Mouse (Mus musculus): ENCODE measurements around the gene 1700029I15Rik. TPM values are rescaled to one million over a fixed set of nuclear protein-coding genes. Genes with fewer than 3 reads are reported as not detected.
A peak's percentile ranks its signal among the peaks of the same experiment; 100 is the strongest.

Gene 1700029I15Rik
- total RNA-seq, 2 experiments from 2014 or later = 5.3 TPM

GRCm38 (mm10) chr2:92400682-92401081, 18.3 kb downstream of the 1700029I15Rik start:
- Histone ChIP-seq H3K4me3 (peak overlapping the region; percentile 77), H3K27ac (peak overlapping the region; percentile 98)
- DNase-seq (ENCODE audit: extremely low spot score in 1 of 2, low spot score in 2 of 2) = no peak
- intact Hi-C loops (cut with DNase I) = no loop called here
- TF ChIP-seq CTCF (IDR thresholded peaks at IDR 0.05) = no peak

GRCm38 (mm10) chr2:92401091-92401561, 18.8 kb downstream of the 1700029I15Rik start, which contains the start of gene Mapk8ip1:
TSS of gene Mapk8ip1 (minus strand) at chr2:92401263.
- Histone ChIP-seq H3K27ac (peak within 1 kb of the TSS; percentile 98), H3K4me3 (peak within 1 kb of the TSS; percentile 77)
- TF ChIP-seq CTCF (IDR thresholded peaks at IDR 0.05) = no peak
- intact Hi-C loops (cut with DNase I) = no loop called here
- DNase-seq (ENCODE audit: extremely low spot score in 1 of 2, low spot score in 2 of 2) = no peak

GRCm38 (mm10) chr2:92402591-92403326, 20.4 kb downstream of the 1700029I15Rik start:
- peak overlapping the region; percentile 87 for H3K27ac ChIP-seq
- TF ChIP-seq CTCF (IDR thresholded peaks at IDR 0.05) = no peak
- no peak for DNase-seq (ENCODE audit: extremely low spot score in 1 of 2, low spot score in 2 of 2)
- intact Hi-C loops (cut with DNase I) = no loop called here
- H3K4me3 ChIP-seq = no peak overlapping the region

- no peak for DNase-seq (ENCODE audit: extremely low spot score in 1 of 2, low spot score in 2 of 2)
- Histone ChIP-seq H3K27ac (peak overlapping the region; percentile 80), H3K4me3 (no peak overlapping the region)
- no peak for TF ChIP-seq CTCF (IDR thresholded peaks at IDR 0.05)
- intact Hi-C loops (cut with DNase I) = no loop called here
Observed at GRCm38 (mm10) chr2:92403776-92404319, 21.5 kb downstream of the 1700029I15Rik start.

GRCm38 (mm10) chr2:92404737-92405136, 22.4 kb downstream of the 1700029I15Rik start:
- Histone ChIP-seq H3K4me3 (no peak overlapping the region), H3K27ac (peak overlapping the region; percentile 28)
- intact Hi-C loops (cut with DNase I) = no loop called here
- no peak for DNase-seq (ENCODE audit: extremely low spot score in 1 of 2, low spot score in 2 of 2)
- no peak for TF ChIP-seq CTCF (IDR thresholded peaks at IDR 0.05)

GRCm38 (mm10) chr2:92405687-92406086, 23.3 kb downstream of the 1700029I15Rik start:
- Histone ChIP-seq H3K27ac (peak overlapping the region; percentile 24; the same call in 1 of the 2 replicates), H3K4me3 (no peak overlapping the region)
- intact Hi-C loops (cut with DNase I) = no loop called here
- TF ChIP-seq CTCF (IDR thresholded peaks at IDR 0.05) = no peak
- no peak for DNase-seq (ENCODE audit: extremely low spot score in 1 of 2, low spot score in 2 of 2)

GRCm38 (mm10) chr2:92408309-92409045, 26.1 kb downstream of the 1700029I15Rik start:
- DNase-seq (ENCODE audit: extremely low spot score in 1 of 2, low spot score in 2 of 2) = no peak
- H3K4me3 ChIP-seq = no peak overlapping the region
- intact Hi-C loops (cut with DNase I) = no loop called here
- peak overlapping the region; percentile 36 for H3K27ac ChIP-seq
- TF ChIP-seq CTCF (IDR thresholded peaks at IDR 0.05) = no peak

- Histone ChIP-seq H3K4me3 (no peak overlapping the region), H3K27ac (peak overlapping the region; percentile 69)
- no peak for DNase-seq (ENCODE audit: extremely low spot score in 1 of 2, low spot score in 2 of 2)
- intact Hi-C loops (cut with DNase I) = no loop called here
- TF ChIP-seq CTCF (IDR thresholded peaks at IDR 0.05) = no peak
Observed at GRCm38 (mm10) chr2:92411705-92412104, 29.4 kb downstream of the 1700029I15Rik start.

- no peak overlapping the region for H3K4me3 ChIP-seq
- no peak for DNase-seq (ENCODE audit: extremely low spot score in 1 of 2, low spot score in 2 of 2)
- H3K27ac ChIP-seq = no peak overlapping the region
- TF ChIP-seq CTCF (IDR thresholded peaks at IDR 0.05) = no peak
- intact Hi-C loops (cut with DNase I) = no loop called here
Observed at GRCm38 (mm10) chr2:92421723-92422387, 39.5 kb downstream of the 1700029I15Rik start.

GRCm38 (mm10) chr2:92422388-92423135, 40.2 kb downstream of the 1700029I15Rik start:
- peak overlapping the region; percentile 87 for H3K27ac ChIP-seq
- no peak for DNase-seq (ENCODE audit: extremely low spot score in 1 of 2, low spot score in 2 of 2)
- no peak overlapping the region for H3K4me3 ChIP-seq
- intact Hi-C loops (cut with DNase I) = no loop called here
- peak; percentile 53 for TF ChIP-seq CTCF (IDR thresholded peaks at IDR 0.05)

- Histone ChIP-seq H3K4me3 (no peak overlapping the region), H3K27ac (peak overlapping the region; percentile 87)
- DNase-seq (ENCODE audit: extremely low spot score in 1 of 2, low spot score in 2 of 2) = no peak
- no peak for TF ChIP-seq CTCF (IDR thresholded peaks at IDR 0.05)
- intact Hi-C loops (cut with DNase I) = no loop called here
Observed at GRCm38 (mm10) chr2:92423156-92423555, 40.8 kb downstream of the 1700029I15Rik start.
